Mouse (Mus musculus): ENCODE data around the gene H2bfm. TPM values are rescaled to one million over a fixed set of nuclear protein-coding genes. Genes with fewer than 3 reads are reported as not detected.
A peak's percentile ranks its signal among the peaks of the same experiment; 100 is the strongest.
"Not testable (repeated sequence)": the region's sequence is repeated elsewhere in the genome, so short reads cannot be mapped to it uniquely, and the experiment has no call there.

Gene H2bfm
- polyA plus RNA-seq (2012; rRNA removed) (not detected in 2 replicates), polyA plus RNA-seq (2014; fragmentation: Nextera tagmentation; extraction: Ambion mirVana) (not detected in 2 replicates)

GRCm38 (mm10) chrX:136927031-136927430, at the start of gene H2bfm:
TSS of gene H2bfm (plus strand) at chrX:136927325.
- Histone ChIP-seq H3K4me3 (replicated peaks; ENCODE audit: low read length) (no peak within 1 kb of the TSS), H3K27me3 (ENCODE audit: control insufficient read depth, insufficient read depth, low read length) (no peaks in the 10 kb centered on the region), H3K27ac (replicated peaks; ENCODE audit: low read depth, low read length) (no peak within 1 kb of the TSS), H3K9me3 (ENCODE audit: control insufficient read depth, low read length) (no peaks in the 10 kb centered on the region; the same call in 1 of the 2 replicates), H3K36me3 (ENCODE audit: control insufficient read depth, insufficient read depth, low read length) (no peaks in the 10 kb centered on the region), H3K4me2 (replicated peaks; ENCODE audit: low read depth, low read length, severe bottlenecking) (no peak within 1 kb of the TSS), H3K9ac (ENCODE audit: low read depth, low read length, severe bottlenecking) (no peak within 1 kb of the TSS), H3K4me1 (ENCODE audit: control insufficient read depth, insufficient read depth, low read length) (no peaks in the 10 kb centered on the region)
- no peak for DNase-seq (ENCODE audit: low spot score)
- WGBS = 91% methylated on average over 14 of the region's 14 CpGs
- ATAC-seq (ENCODE audit: low FRiP score, low read depth) = no peak
- TF ChIP-seq POLR2A (IDR thresholded peaks at IDR 0.05; ENCODE audit: borderline replicate concordance, extremely low read depth, insufficient read depth, insufficient read length) = no peak

GRCm38 (mm10) chrX:136895757-136896156, 31.4 kb upstream of the H2bfm start:
- WGBS = 51% methylated on average over 2 of the region's 2 CpGs
- H3K9me3 ChIP-seq (ENCODE audit: control insufficient read depth, low read length) = no peaks in the 10 kb centered on the region
- no peaks in the 10 kb centered on the region for H3K36me3 ChIP-seq (ENCODE audit: control insufficient read depth, insufficient read depth, low read length)
- no peak overlapping the region for H3K27ac ChIP-seq (replicated peaks; ENCODE audit: low read depth, low read length)
- no peak overlapping the region for H3K4me3 ChIP-seq (replicated peaks; ENCODE audit: low read length)
- no peak for TF ChIP-seq POLR2A (IDR thresholded peaks at IDR 0.05; ENCODE audit: borderline replicate concordance, extremely low read depth, insufficient read depth, insufficient read length)
- ATAC-seq (ENCODE audit: low FRiP score, low read depth) (no peak), DNase-seq (ENCODE audit: low spot score) (peak; percentile 49)
- no peak overlapping the region for H3K9ac ChIP-seq (ENCODE audit: low read depth, low read length, severe bottlenecking)
- H3K4me1 ChIP-seq (ENCODE audit: control insufficient read depth, insufficient read depth, low read length) = no peaks in the 10 kb centered on the region
- H3K27me3 ChIP-seq (ENCODE audit: control insufficient read depth, insufficient read depth, low read length) = no peaks in the 10 kb centered on the region
- no peak overlapping the region for H3K4me2 ChIP-seq (replicated peaks; ENCODE audit: low read depth, low read length, severe bottlenecking)

- Histone ChIP-seq H3K27ac (replicated peaks; ENCODE audit: low read depth, low read length) (no peak overlapping the region), H3K4me3 (replicated peaks; ENCODE audit: low read length) (no peak overlapping the region), H3K27me3 (ENCODE audit: control insufficient read depth, insufficient read depth, low read length) (no peaks in the 10 kb centered on the region), H3K9ac (ENCODE audit: low read depth, low read length, severe bottlenecking) (no peak overlapping the region), H3K4me2 (replicated peaks; ENCODE audit: low read depth, low read length, severe bottlenecking) (no peak overlapping the region), H3K9me3 (ENCODE audit: control insufficient read depth, low read length) (no peaks in the 10 kb centered on the region), H3K36me3 (ENCODE audit: control insufficient read depth, insufficient read depth, low read length) (no peaks in the 10 kb centered on the region), H3K4me1 (ENCODE audit: control insufficient read depth, insufficient read depth, low read length) (no peaks in the 10 kb centered on the region)
- no peak for ATAC-seq (ENCODE audit: low FRiP score, low read depth)
- 70% methylated on average over 4 of the region's 4 CpGs for WGBS
- DNase-seq (ENCODE audit: low spot score) = no peak
- no peak for TF ChIP-seq POLR2A (IDR thresholded peaks at IDR 0.05; ENCODE audit: borderline replicate concordance, extremely low read depth, insufficient read depth, insufficient read length)
Measured at GRCm38 (mm10) chrX:136904369-136904768, 22.8 kb upstream of the H2bfm start.

- Histone ChIP-seq H3K4me2 (replicated peaks; ENCODE audit: low read depth, low read length, severe bottlenecking) (no peak overlapping the region), H3K4me1 (ENCODE audit: control insufficient read depth, insufficient read depth, low read length) (no peaks in the 10 kb centered on the region), H3K27me3 (ENCODE audit: control insufficient read depth, insufficient read depth, low read length) (no peaks in the 10 kb centered on the region), H3K4me3 (replicated peaks; ENCODE audit: low read length) (no peak overlapping the region), H3K9me3 (ENCODE audit: control insufficient read depth, low read length) (no peaks in the 10 kb centered on the region; the same call in 1 of the 2 replicates), H3K9ac (ENCODE audit: low read depth, low read length, severe bottlenecking) (no peak overlapping the region), H3K36me3 (ENCODE audit: control insufficient read depth, insufficient read depth, low read length) (no peaks in the 10 kb centered on the region), H3K27ac (replicated peaks; ENCODE audit: low read depth, low read length) (no peak overlapping the region)
- ATAC-seq (ENCODE audit: low FRiP score, low read depth) (no peak), DNase-seq (ENCODE audit: low spot score) (no peak)
- no peak for TF ChIP-seq POLR2A (IDR thresholded peaks at IDR 0.05; ENCODE audit: borderline replicate concordance, extremely low read depth, insufficient read depth, insufficient read length)
Measured at GRCm38 (mm10) chrX:136925863-136926262, 1.3 kb upstream of the H2bfm start.

- Histone ChIP-seq H3K9ac (ENCODE audit: low read depth, low read length, severe bottlenecking) (no peak overlapping the region), H3K36me3 (ENCODE audit: control insufficient read depth, insufficient read depth, low read length) (no peaks in the 10 kb centered on the region), H3K4me2 (replicated peaks; ENCODE audit: low read depth, low read length, severe bottlenecking) (no peak overlapping the region), H3K4me3 (replicated peaks; ENCODE audit: low read length) (no peak overlapping the region), H3K9me3 (ENCODE audit: control insufficient read depth, low read length) (no peaks in the 10 kb centered on the region), H3K4me1 (ENCODE audit: control insufficient read depth, insufficient read depth, low read length) (no peaks in the 10 kb centered on the region), H3K27ac (replicated peaks; ENCODE audit: low read depth, low read length) (no peak overlapping the region), H3K27me3 (ENCODE audit: control insufficient read depth, insufficient read depth, low read length) (no peaks in the 10 kb centered on the region)
- no peak for TF ChIP-seq POLR2A (IDR thresholded peaks at IDR 0.05; ENCODE audit: borderline replicate concordance, extremely low read depth, insufficient read depth, insufficient read length)
- DNase-seq (ENCODE audit: low spot score) (no peak), ATAC-seq (ENCODE audit: low FRiP score, low read depth) (no peak)
- whole genome bisulfite sequencing = 39% methylated on average over 3 of the region's 3 CpGs
Measured at GRCm38 (mm10) chrX:136937985-136938384, 10.9 kb downstream of the H2bfm start.

- not testable (repeated sequence) for H3K27ac ChIP-seq (replicated peaks; ENCODE audit: low read depth, low read length); H3K9me3 ChIP-seq (ENCODE audit: control insufficient read depth, low read length); H3K4me1 ChIP-seq (ENCODE audit: control insufficient read depth, insufficient read depth, low read length); H3K27me3 ChIP-seq (ENCODE audit: control insufficient read depth, insufficient read depth, low read length); H3K9ac ChIP-seq (ENCODE audit: low read depth, low read length, severe bottlenecking); H3K36me3 ChIP-seq (ENCODE audit: control insufficient read depth, insufficient read depth, low read length)
- ATAC-seq (ENCODE audit: low FRiP score, low read depth) (peak; percentile 96), DNase-seq (ENCODE audit: low spot score) (peak; percentile 52)
- peak overlapping the region; percentile 38 for H3K4me2 ChIP-seq (replicated peaks; ENCODE audit: low read depth, low read length, severe bottlenecking)
- H3K4me3 ChIP-seq (replicated peaks; ENCODE audit: low read length) = peak overlapping the region; percentile 27
- WGBS = 28% methylated on average over 13 of the region's 13 CpGs
Measured at GRCm38 (mm10) chrX:136957583-136958279, 30.6 kb downstream of the H2bfm start.

GRCm38 (mm10) chrX:136958300-136958699, 31.2 kb downstream of the H2bfm start:
- not testable (repeated sequence) for H3K9me3 ChIP-seq (ENCODE audit: control insufficient read depth, low read length); ATAC-seq (ENCODE audit: low FRiP score, low read depth); H3K27ac ChIP-seq (replicated peaks; ENCODE audit: low read depth, low read length); H3K9ac ChIP-seq (ENCODE audit: low read depth, low read length, severe bottlenecking); H3K4me1 ChIP-seq (ENCODE audit: control insufficient read depth, insufficient read depth, low read length); DNase-seq (ENCODE audit: low spot score); H3K36me3 ChIP-seq (ENCODE audit: control insufficient read depth, insufficient read depth, low read length); H3K27me3 ChIP-seq (ENCODE audit: control insufficient read depth, insufficient read depth, low read length)
- WGBS = 67% methylated on average over 5 of the region's 5 CpGs
- Histone ChIP-seq H3K4me3 (replicated peaks; ENCODE audit: low read length) (peak overlapping the region; percentile 27; the same call in 1 of the 2 replicates), H3K4me2 (replicated peaks; ENCODE audit: low read depth, low read length, severe bottlenecking) (peak overlapping the region; percentile 35)
